7 mouse cellular contexts compared by ENCODE assay signal in genomic region chr4:150238433-150239086, GRCm38 (mm10). TPM values are rescaled to one million over a fixed set of nuclear protein-coding genes. Genes with fewer than 3 reads are reported as not detected.
DNase-seq lines count a peak whose midpoint lies in the region; ATAC-seq lines count a peak whose summit lies in the region.

No protein-coding gene starts in this region.

- DNase-seq in 3134 (ENCODE audit: extremely low read depth, insufficient read length, low spot score) (peak; percentile 39), A20 (ENCODE audit: low read depth, low spot score) (peak; percentile 57)
- no peak for DNase-seq in forebrain, embryonic 14.5 days (ENCODE audit: low spot score)
- DNase-seq in neural tube, embryonic 11.5 days (ENCODE audit: low spot score): no peak
- no peak for DNase-seq in frontal cortex, adult 2 months (ENCODE audit: extremely low spot score in 1 of 2, low spot score in 1 of 2)
- no peak for DNase-seq in gastrocnemius, postnatal 36 days

- intact Hi-C loops in gastrocnemius, postnatal 36 days (cut with DNase I): no loop called here

- H3K27me3 ChIP-seq in forebrain, embryonic 14.5 days (replicated peaks; ENCODE audit: control insufficient read depth, insufficient read depth, low read length): no peaks in the 10 kb centered on the region
- H3K27me3 ChIP-seq in kidney, embryonic 14.5 days (ENCODE audit: control insufficient read depth, insufficient read depth, low read length): no peaks in the 10 kb centered on the region
- H3K27me3 ChIP-seq in neural tube, embryonic 11.5 days (ENCODE audit: control insufficient read depth, insufficient read depth, low read length): no peaks in the 10 kb centered on the region

- WGBS in forebrain, embryonic 14.5 days: 3% methylated on average over 3 of the region's 3 CpGs
- WGBS in kidney, embryonic 14.5 days: 5% methylated on average over 3 of the region's 3 CpGs
- 3% methylated on average over 3 of the region's 3 CpGs for WGBS in neural tube, embryonic 11.5 days

- peak overlapping the region; percentile 88 for H3K9ac ChIP-seq in forebrain, embryonic 14.5 days (ENCODE audit: low read length)
- H3K9ac ChIP-seq in kidney, embryonic 14.5 days (ENCODE audit: low read depth, low read length): peak overlapping the region; percentile 90
- H3K9ac ChIP-seq in neural tube, embryonic 11.5 days (ENCODE audit: low read length): peak overlapping the region; percentile 89

- peak overlapping the region; percentile 91 for H3K4me2 ChIP-seq in forebrain, embryonic 14.5 days (ENCODE audit: low read length)
- peak overlapping the region; percentile 70 for H3K4me2 ChIP-seq in kidney, embryonic 14.5 days (replicated peaks; ENCODE audit: low read depth, low read length)
- H3K4me2 ChIP-seq in neural tube, embryonic 11.5 days (ENCODE audit: low read depth): peak overlapping the region; percentile 66

- 0 out of 2 replicates have a peak overlapping the region, but pooled peaks have one; percentile 29 for H3K27ac ChIP-seq in forebrain, embryonic 14.5 days (ENCODE audit: low read depth, low read length)
- H3K27ac ChIP-seq in kidney, embryonic 14.5 days (ENCODE audit: low read depth, low read length): peak overlapping the region; percentile 67; the same call in 1 of the 2 replicates
- H3K27ac ChIP-seq in neural tube, embryonic 11.5 days (ENCODE audit: low read depth, low read length): no peak overlapping the region

- H3K36me3 ChIP-seq in forebrain, embryonic 14.5 days (ENCODE audit: control insufficient read depth, insufficient read depth, low read length): peaks cover 34% of the 10 kb centered on the region
- H3K36me3 ChIP-seq in kidney, embryonic 14.5 days (ENCODE audit: control insufficient read depth, insufficient read depth, low read length): peaks cover 37% of the 10 kb centered on the region
- peaks cover 18% of the 10 kb centered on the region for H3K36me3 ChIP-seq in neural tube, embryonic 11.5 days (ENCODE audit: control insufficient read depth, insufficient read depth, low read length)

- H3K4me1 ChIP-seq in forebrain, embryonic 14.5 days (ENCODE audit: control insufficient read depth, insufficient read depth, low read length): peaks cover 19% of the 10 kb centered on the region
- peaks cover 24% of the 10 kb centered on the region for H3K4me1 ChIP-seq in kidney, embryonic 14.5 days (ENCODE audit: control insufficient read depth, insufficient read depth, low read length)
- peaks cover 25% of the 10 kb centered on the region for H3K4me1 ChIP-seq in neural tube, embryonic 11.5 days (ENCODE audit: control insufficient read depth, insufficient read depth, low read length)

- H3K4me3 ChIP-seq in forebrain, embryonic 14.5 days (ENCODE audit: low read depth, low read length): peak overlapping the region; percentile 85
- peak overlapping the region; percentile 76 for H3K4me3 ChIP-seq in kidney, embryonic 14.5 days (ENCODE audit: low read length)
- H3K4me3 ChIP-seq in neural tube, embryonic 11.5 days (ENCODE audit: low read depth, low read length): peak overlapping the region; percentile 87

- H3K9me3 ChIP-seq in forebrain, embryonic 14.5 days (replicated peaks; ENCODE audit: control insufficient read depth, low read length): no peaks in the 10 kb centered on the region
- H3K9me3 ChIP-seq in kidney, embryonic 14.5 days (ENCODE audit: control insufficient read depth, low read length): no peaks in the 10 kb centered on the region
- no peaks in the 10 kb centered on the region for H3K9me3 ChIP-seq in neural tube, embryonic 11.5 days (ENCODE audit: control insufficient read depth, low read length)

- ATAC-seq in forebrain, embryonic 14.5 days: no peak
- ATAC-seq in kidney, embryonic 14.5 days (ENCODE audit: low FRiP score, low TSS enrichment): no peak
- ATAC-seq in neural tube, embryonic 11.5 days (ENCODE audit: insufficient read depth, low FRiP score, low TSS enrichment): no peak

RNA-seq across cellular contexts. Expression of gene Eno1, which starts 2.0 kb away (rescaled TPM):
- polyA plus RNA-seq in forebrain, embryonic 14.5 days (2014; fragmentation: Nextera tagmentation; extraction: Ambion mirVana): 958 and 988 TPM in 2 replicates
- 1,584 and 1,728 TPM in 2 replicates for polyA plus RNA-seq in kidney, embryonic 14.5 days (2014; fragmentation: Nextera tagmentation; extraction: Ambion mirVana)
- 1,923 and 1,983 TPM in 2 replicates for polyA plus RNA-seq in neural tube, embryonic 11.5 days (2014; fragmentation: Nextera tagmentation; extraction: Ambion mirVana)
- 979 and 1,007 TPM in 2 replicates for polyA plus RNA-seq in frontal cortex, adult 2 months (2012; rRNA removed)
- total RNA-seq in gastrocnemius, postnatal 36 days (2021): 100 to 1,000 TPM; 104 to 128 TPM

RNA-seq across cellular contexts. Expression of gene Car6, which starts 37.4 kb away (rescaled TPM):
- not detected in 2 replicates for polyA plus RNA-seq in forebrain, embryonic 14.5 days (2014; fragmentation: Nextera tagmentation; extraction: Ambion mirVana)
- not detected in 2 replicates for polyA plus RNA-seq in kidney, embryonic 14.5 days (2014; fragmentation: Nextera tagmentation; extraction: Ambion mirVana)
- polyA plus RNA-seq in neural tube, embryonic 11.5 days (2014; fragmentation: Nextera tagmentation; extraction: Ambion mirVana): 0.39 TPM in 1 of 2 replicates, not detected in the other
- 0.15 TPM in 1 of 2 replicates, not detected in the other for polyA plus RNA-seq in frontal cortex, adult 2 months (2012; rRNA removed)
- total RNA-seq in gastrocnemius, postnatal 36 days (2021): under 1 TPM in 1 of 2 experiments, not detected in 1; 0.37 TPM

RNA-seq across cellular contexts. Expression of gene Rere, which starts 42.9 kb away (rescaled TPM):
- polyA plus RNA-seq in forebrain, embryonic 14.5 days (2014; fragmentation: Nextera tagmentation; extraction: Ambion mirVana): 21.2 and 25.1 TPM in 2 replicates
- 31.2 and 49.9 TPM in 2 replicates for polyA plus RNA-seq in kidney, embryonic 14.5 days (2014; fragmentation: Nextera tagmentation; extraction: Ambion mirVana)
- 51.5 and 52.0 TPM in 2 replicates for polyA plus RNA-seq in neural tube, embryonic 11.5 days (2014; fragmentation: Nextera tagmentation; extraction: Ambion mirVana)
- polyA plus RNA-seq in frontal cortex, adult 2 months (2012; rRNA removed): 64.4 and 66.1 TPM in 2 replicates
- 10 to 100 TPM; 47.6 to 66.2 TPM for total RNA-seq in gastrocnemius, postnatal 36 days (2021)

Comparison
In these comparisons a context has a peak if more than half of its experiments do, and no peak if none do; other contexts are left out.
1. DNase-seq: peak in 3134 (single experiment) and A20 (single experiment); none in forebrain, embryonic 14.5 days (single experiment), neural tube, embryonic 11.5 days (single experiment), frontal cortex, adult 2 months (0 of 2) and gastrocnemius, postnatal 36 days (0 of 2).
2. Peak in every context shown above with its lines, with median percentiles within 50 percentile points of each other: H3K4me2 ChIP-seq, H3K4me3 ChIP-seq and H3K9ac ChIP-seq.